Mouse (Mus musculus) spleen, adult 12 weeks (tissue): Measurements from ENCODE around the gene Spats2.
"Not testable (repeated sequence)": the region's sequence is repeated elsewhere in the genome, so short reads cannot be mapped to it uniquely, and the experiment has no call there.

Experiments
- DNase-seq: peaks from one replicate; pipeline ENCODE4 v3.0.0; 2022; ENCODE audit warnings: low spot score

Gene Spats2

GRCm38 (mm10) chr15:99125711-99126080 lies at the start of gene Spats2:
Gene Spats2, plus strand, starts transcription at chr15:99125916.
- DNase-seq: no peak

DNA sequence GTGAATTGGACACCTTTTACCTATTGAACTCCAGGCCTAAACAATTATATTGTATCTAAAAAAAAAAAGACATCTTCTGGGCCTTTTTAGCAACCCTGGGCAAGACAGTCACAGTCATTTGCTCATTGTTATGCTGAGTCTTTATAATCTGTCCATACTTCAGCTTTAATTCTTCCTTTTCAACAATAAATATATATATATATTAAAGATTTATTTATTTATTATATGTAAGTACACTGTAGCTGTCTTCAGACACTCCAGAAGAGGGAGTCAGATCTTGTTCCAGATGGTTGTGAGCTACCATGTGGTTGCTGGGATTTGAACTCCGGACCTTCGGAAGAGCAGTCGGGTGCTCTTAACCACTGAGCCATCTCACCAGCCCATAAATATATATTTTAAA lies 49.7 kb upstream of the Spats2 start:
- not testable (repeated sequence) for DNase-seq

DNA sequence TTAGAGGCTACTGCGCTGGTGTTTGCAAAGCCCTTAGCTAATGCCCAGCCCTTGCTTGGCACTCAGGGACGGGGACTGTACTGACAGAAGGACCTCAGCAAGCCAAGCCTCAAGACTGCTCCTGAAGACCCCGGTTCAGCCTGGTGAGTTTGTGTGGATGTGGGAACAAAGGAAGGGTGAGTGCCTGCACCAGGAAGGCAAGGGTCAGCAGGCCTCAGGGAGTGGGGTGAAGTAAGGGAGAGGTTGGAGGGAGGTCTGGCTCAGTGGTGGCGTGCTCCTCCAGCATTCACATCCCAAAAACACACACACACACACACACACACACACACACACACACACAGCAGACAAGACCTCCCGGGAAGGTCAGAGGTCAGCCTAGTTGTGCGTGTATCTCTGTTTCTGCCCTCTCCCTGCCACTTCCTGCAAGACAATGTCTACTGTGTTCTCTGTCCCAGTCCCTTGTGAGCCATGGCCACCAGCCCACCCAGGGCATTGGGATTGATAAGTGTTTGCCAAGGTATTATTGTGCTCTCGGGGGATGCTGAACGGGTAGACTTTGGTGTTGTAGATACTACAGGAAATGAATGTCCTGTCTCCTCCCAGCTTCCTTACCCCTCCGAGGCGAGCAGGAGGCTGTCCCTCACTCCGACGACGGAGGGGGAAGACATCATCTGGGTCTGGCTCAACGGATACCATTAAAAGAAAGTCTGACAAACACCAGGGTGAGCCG lies 47.4 kb upstream of the Spats2 start:
- no peak for DNase-seq

DNA sequence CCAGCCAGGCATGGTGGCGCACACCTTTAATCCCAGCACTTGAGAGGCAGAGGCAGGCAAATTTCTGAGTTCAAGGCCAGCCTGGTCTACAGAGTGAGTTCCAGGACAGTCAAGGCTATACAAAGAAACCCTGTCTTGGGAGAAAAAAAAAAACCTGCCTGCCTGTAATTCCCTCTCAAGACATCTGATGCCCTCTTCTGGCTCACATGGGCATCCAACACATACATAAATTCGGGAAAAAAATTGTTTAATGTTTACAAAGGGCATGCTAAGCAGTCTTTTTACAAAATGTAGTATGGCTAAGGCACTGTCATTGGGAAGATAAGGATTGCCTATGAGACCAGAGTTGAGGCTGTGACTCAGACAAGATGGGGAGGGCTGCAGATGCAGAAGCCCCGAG lies 45.9 kb upstream of the Spats2 start:
- DNase-seq: no peak

DNA sequence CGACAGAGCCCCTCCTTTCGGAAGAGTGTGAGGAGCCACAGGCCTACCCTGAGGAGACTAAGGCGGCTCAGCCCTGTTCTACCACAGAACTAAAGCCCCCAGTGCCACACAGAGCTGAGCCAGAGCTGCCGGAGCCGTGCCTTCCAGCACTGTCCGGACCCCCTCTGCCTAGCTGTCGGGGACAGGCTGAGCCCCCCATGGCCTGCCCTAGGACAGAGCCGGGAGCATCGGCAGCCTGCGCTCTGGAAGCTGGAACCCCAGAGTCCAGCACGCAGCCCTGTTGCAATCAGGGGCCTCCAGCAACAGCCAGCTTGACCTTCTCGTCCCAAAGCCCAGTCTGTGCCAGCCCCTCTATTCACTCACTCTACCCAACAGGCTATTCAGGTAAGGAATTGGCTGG lies 43.4 kb upstream of the Spats2 start:
- no peak for DNase-seq

- DNase-seq: no peak
These were observed 42.9 kb upstream of the Spats2 start for GRCm38 (mm10) chr15:99082840-99083239.

DNA sequence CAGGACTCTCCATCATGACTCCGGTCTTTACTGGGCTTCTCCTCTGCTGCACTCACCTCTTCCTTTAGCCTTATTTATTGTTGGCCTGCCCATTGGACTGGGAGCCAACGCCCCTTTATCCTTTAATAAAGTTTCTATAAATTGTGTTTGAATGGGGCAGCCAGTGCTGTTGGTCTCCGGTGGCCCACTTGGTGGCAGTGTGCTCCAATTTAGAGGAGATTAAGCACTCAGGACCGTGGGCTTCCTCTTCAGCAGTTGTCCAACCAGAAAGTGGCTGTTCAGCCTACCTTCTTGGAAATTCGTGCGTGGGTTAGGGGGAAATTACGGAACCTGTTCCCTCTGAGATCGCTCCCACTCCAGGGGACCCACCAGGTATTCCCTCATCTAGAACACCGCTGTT lies 42.5 kb upstream of the Spats2 start:
- no peak for DNase-seq

- DNase-seq: no peak
These were observed 41.7 kb upstream of the Spats2 start for GRCm38 (mm10) chr15:99083867-99084557.

- DNase-seq: no peak
These were observed 41.1 kb upstream of the Spats2 start for GRCm38 (mm10) chr15:99084618-99085017.

GRCm38 (mm10) chr15:99085997-99086396 lies 39.7 kb upstream of the Spats2 start:
- DNase-seq: no peak

GRCm38 (mm10) chr15:99087253-99088075 lies 38.3 kb upstream of the Spats2 start, which contains the start of gene C1ql4:
Gene C1ql4, minus strand, starts transcription at chr15:99087817.
- DNase-seq: no peak

GRCm38 (mm10) chr15:99088292-99088691 lies 37.4 kb upstream of the Spats2 start:
- DNase-seq: peak; percentile 46

GRCm38 (mm10) chr15:99089069-99089468 lies 36.6 kb upstream of the Spats2 start:
- DNase-seq: no peak

- DNase-seq: no peak
These were observed 32.8 kb upstream of the Spats2 start, which contains the start of gene Dnajc22 for GRCm38 (mm10) chr15:99092870-99093269. Gene Dnajc22, plus strand, starts transcription at chr15:99093170.

GRCm38 (mm10) chr15:99093291-99094258 lies 32.1 kb upstream of the Spats2 start:
- DNase-seq: no peak

DNA sequence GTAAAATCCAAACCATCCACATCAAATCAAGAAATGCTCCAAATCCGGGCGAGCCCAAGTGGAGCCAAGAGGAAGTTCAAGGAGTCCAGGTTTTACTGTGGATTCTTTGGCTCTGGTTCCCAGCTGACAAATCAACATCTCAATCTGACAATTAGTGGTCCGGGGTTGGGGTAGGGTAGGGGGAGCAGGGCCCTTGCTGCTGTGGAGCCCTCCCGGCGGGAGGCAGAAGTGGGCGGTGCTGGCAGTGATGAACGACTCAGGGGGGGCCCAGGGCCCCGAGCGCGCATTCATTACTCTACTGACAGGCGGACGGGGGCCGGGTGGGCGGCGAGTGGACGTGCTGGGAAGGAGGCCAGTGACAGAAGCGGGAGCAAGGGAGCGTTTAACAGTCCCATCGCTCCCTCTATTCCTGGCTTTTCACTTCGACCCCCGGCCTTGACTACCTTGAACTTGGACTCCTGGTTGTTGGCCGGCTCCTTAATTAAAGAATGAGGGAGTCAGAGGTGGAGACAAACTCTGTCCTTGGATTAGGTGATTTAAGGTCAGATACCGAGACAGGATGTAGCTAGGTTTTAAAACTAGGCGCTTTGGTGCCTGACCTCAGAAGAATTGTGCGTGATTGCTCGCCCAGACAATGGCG lies 31.0 kb upstream of the Spats2 start:
- DNase-seq: no peak

DNA sequence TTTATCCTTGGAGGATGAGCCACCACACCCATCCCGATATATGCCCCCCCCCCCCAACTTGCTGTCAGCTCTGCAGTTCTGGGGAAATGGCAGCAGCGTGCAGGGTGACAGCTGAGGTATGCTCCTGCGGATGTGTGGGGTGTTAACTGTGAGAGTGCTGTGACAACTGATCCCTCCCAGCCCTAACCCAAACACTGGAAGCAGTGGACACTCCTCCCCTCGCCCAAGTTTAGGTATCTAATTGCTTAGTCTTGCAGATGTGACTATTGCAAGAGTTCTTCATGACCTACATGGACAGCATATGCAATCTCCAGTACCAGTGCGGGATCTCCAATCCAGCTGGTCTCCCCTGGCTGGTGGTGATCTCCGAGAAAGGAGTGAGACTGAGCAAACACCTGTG lies 30.4 kb upstream of the Spats2 start:
- no peak for DNase-seq

GRCm38 (mm10) chr15:99096061-99096793 lies 29.5 kb upstream of the Spats2 start:
- no peak for DNase-seq

DNA sequence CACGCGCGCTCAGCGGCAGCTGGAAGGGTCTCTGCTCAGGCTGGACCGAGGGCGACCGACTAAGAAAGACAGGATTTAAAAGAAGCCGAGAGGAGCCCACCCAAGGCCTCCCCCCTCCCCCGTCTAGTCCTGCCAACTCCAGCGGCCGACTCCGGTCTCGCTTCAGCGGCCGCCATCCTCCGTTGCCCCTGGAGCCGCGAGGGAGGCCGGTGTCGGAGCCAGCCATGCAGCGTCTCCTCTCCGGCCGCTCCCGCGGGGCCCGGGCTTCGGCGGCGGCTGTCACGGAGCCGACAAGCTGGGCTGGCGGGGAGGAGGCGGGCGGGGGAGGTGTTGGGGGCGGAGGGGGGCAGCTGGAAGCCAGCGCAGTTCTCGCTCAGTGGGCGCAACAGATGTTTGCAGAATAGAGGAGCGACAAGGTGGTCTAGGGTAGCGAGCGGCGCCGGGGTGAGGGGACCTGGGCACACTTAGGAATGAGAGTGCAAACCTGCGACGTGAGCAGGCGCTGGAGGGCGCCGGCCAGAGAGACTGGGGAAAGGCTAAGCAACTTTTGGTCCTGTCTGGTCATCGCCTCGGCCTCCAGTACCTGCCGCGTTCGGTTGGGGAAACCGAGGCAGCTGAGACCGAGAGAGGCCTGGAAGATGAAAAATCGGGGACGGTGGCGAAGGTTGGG lies 28.8 kb upstream of the Spats2 start:
- no peak for DNase-seq
